Mouse (Mus musculus) liver, adult 2 months (tissue): ENCODE results near the gene Casz1.

Experiments
- CTCF ChIP-seq: fragments of 200-500 bp; IDR thresholded peaks from 2 replicates; pipeline ENCODE4 v1.5.1; 2011; ENCODE audit warnings: low read depth, low read length, control low read depth
- POLR2A ChIP-seq: fragments of 200-500 bp; IDR thresholded peaks from 2 replicates; pipeline ENCODE4 v1.6.1; 2011; ENCODE audit warnings: low read length, control low read depth; ENCODE audit not compliant: insufficient read depth; ENCODE audit errors: extremely low read depth

GRCm38 (mm10) chr4:148936111-148936510 lies 131.9 kb downstream of the Casz1 start:
- no peak for TF ChIP-seq POLR2A
- TF ChIP-seq CTCF = no peak
